Comparison of ENCODE assay signal across 12 mouse cellular contexts in genomic region chrX:48439036-48439435, GRCm38 (mm10). TPM values are rescaled to one million over a fixed set of nuclear protein-coding genes. Genes with fewer than 3 reads are reported as not detected.
DNase-seq lines count a peak whose midpoint lies in the region; ATAC-seq and TF ChIP-seq lines count a peak whose summit lies in the region.
"Had no signal": no experiment of that assay in that cellular context is flagged by ENCODE, and none has a peak within 500 bp of the region (broad histone marks: within the 10 kb centered on the region; RNA-seq: fewer than 3 reads in every experiment).

No protein-coding gene starts in this region.

- peak; percentile 51 for ATAC-seq in intestine, postnatal 0 days
- peak; percentile 63 for ATAC-seq in monocyte, adult 5-6 weeks (replicated peaks; ENCODE audit: insufficient number of reproducible peaks, low FRiP score, low TSS enrichment, poor library complexity, severe bottlenecking)

- TF ChIP-seq POLR2A in lung, adult 2 months (IDR thresholded peaks at IDR 0.05; ENCODE audit: borderline replicate concordance, extremely low read depth, low read depth, low read length), result no peak

- H3K36me3 ChIP-seq in intestine, postnatal 0 days (ENCODE audit: control insufficient read depth, insufficient read depth), result no peaks in the 10 kb centered on the region
- no peaks in the 10 kb centered on the region for H3K36me3 ChIP-seq in hindbrain, embryonic 10.5 days
- H3K36me3 ChIP-seq: midbrain, embryonic 10.5 days had no signal

- 43% methylated on average over 4 of the region's 4 CpGs for WGBS in lung, adult 2 months
- WGBS in intestine, postnatal 0 days, result 40% methylated on average over 4 of the region's 4 CpGs
- 70% methylated on average over 4 of the region's 4 CpGs for WGBS in hindbrain, embryonic 10.5 days

- H3K4me3 ChIP-seq in lung, adult 2 months (replicated peaks; ENCODE audit: extremely low read depth, low read depth, low read length), result no peak overlapping the region
- H3K4me3 ChIP-seq in intestine, postnatal 0 days (ENCODE audit: low read depth, low read length), result no peak overlapping the region
- H3K4me3 ChIP-seq in hindbrain, embryonic 10.5 days, result no peak overlapping the region
- H3K4me3 ChIP-seq: erythroblast, embryonic 14.5 days; heart, adult 2 months; midbrain, embryonic 10.5 days had no signal

- no peak for TF ChIP-seq CTCF in lung, adult 2 months (IDR thresholded peaks at IDR 0.05; ENCODE audit: insufficient read depth, low read length)
- TF ChIP-seq CTCF in intestine, postnatal 0 days (IDR thresholded peaks at IDR 0.05; ENCODE audit: low read depth), result no peak

- peak; percentile 26 to 51 for DNase-seq in lung, adult 18-20 months
- DNase-seq in lung, adult 2 months, result no peak
- peak; percentile 42 for DNase-seq in T-cell, adult 2 months (ENCODE audit: low spot score)
- no peak for DNase-seq in embryo, embryonic 10.5 days (ENCODE audit: low spot score)
- DNase-seq in adipocyte (ENCODE audit: low spot score), result no peak
- DNase-seq in hindbrain, embryonic 10.5 days (ENCODE audit: low spot score), result no peak
- DNase-seq: cerebellum, adult 11 months had no signal

- no peak overlapping the region for H3K27ac ChIP-seq in intestine, postnatal 0 days (ENCODE audit: low read depth, low read length)
- H3K27ac ChIP-seq in hindbrain, embryonic 10.5 days, result no peak overlapping the region
- H3K27ac ChIP-seq: heart, adult 2 months; midbrain, embryonic 10.5 days had no signal

- peaks cover 17% of the 10 kb centered on the region for H3K4me1 ChIP-seq in lung, adult 2 months (ENCODE audit: control insufficient read depth, insufficient read depth, low read length)
- H3K4me1 ChIP-seq in intestine, postnatal 0 days (replicated peaks; ENCODE audit: control insufficient read depth, insufficient read depth, low read length), result no peaks in the 10 kb centered on the region
- H3K4me1 ChIP-seq in hindbrain, embryonic 10.5 days (replicated peaks), result no peaks in the 10 kb centered on the region
- H3K4me1 ChIP-seq: midbrain, embryonic 10.5 days had no signal

- H3K9me3 ChIP-seq in intestine, postnatal 0 days (ENCODE audit: control insufficient read depth), result no peaks in the 10 kb centered on the region
- no peaks in the 10 kb centered on the region for H3K9me3 ChIP-seq in hindbrain, embryonic 10.5 days

- H3K9ac ChIP-seq in intestine, postnatal 0 days (ENCODE audit: low read depth, low read length), result no peak overlapping the region

- H3K27me3 ChIP-seq in intestine, postnatal 0 days (replicated peaks; ENCODE audit: control insufficient read depth, insufficient read depth, low read length), result no peaks in the 10 kb centered on the region
- H3K27me3 ChIP-seq in hindbrain, embryonic 10.5 days (ENCODE audit: insufficient read depth, poor library complexity, severe bottlenecking), result no peaks in the 10 kb centered on the region

- H3K4me2 ChIP-seq in intestine, postnatal 0 days (replicated peaks; ENCODE audit: low read depth), result 0 out of 2 replicates have a peak overlapping the region, but pooled peaks have one; percentile 9

RNA-seq across cellular contexts. Expression of gene Elf4, which starts 23.9 kb away (rescaled TPM):
- polyA plus RNA-seq in lung, adult 2 months (2012; rRNA removed), result 15.9 and 16.8 TPM in 2 replicates
- polyA plus RNA-seq in intestine, postnatal 0 days (2015; fragmentation: Nextera tagmentation; extraction: Ambion mirVana), result 10.6 and 11.1 TPM in 2 replicates
- 35.9 to 86.3 TPM (median 41.4 TPM) in 3 replicates for total RNA-seq in monocyte, adult 5-6 weeks (2017)
- polyA plus RNA-seq in hindbrain, embryonic 10.5 days (2016; fragmentation: Nextera tagmentation; extraction: Ambion mirVana), result 2.6 and 2.8 TPM in 2 replicates

Comparison
In these comparisons a context has a peak if more than half of its experiments do, and no peak if none do; other contexts are left out.
1. DNase-seq: peak in lung, adult 18-20 months (2 of 2) and T-cell, adult 2 months (single experiment); none in lung, adult 2 months (single experiment), embryo, embryonic 10.5 days (single experiment), adipocyte (single experiment) and hindbrain, embryonic 10.5 days (single experiment).